Mouse (Mus musculus) thymus, adult 2 months (tissue): ENCODE measurements around the gene Slc38a4.

Source experiments
- CTCF ChIP-seq: fragments of 200-500 bp; IDR thresholded peaks from 2 replicates; pipeline ENCODE4 v1.5.1; 2012; ENCODE audit warnings: mild to moderate bottlenecking, control low read depth, low read length, moderate library complexity, borderline replicate concordance; ENCODE audit not compliant: control insufficient read depth, poor library complexity, insufficient read depth; ENCODE audit errors: extremely low read depth
- POLR2A ChIP-seq: fragments of 200-500 bp; IDR thresholded peaks from 2 replicates; pipeline ENCODE4 v1.6.1; 2012; ENCODE audit warnings: mild to moderate bottlenecking, low read length, control low read depth, moderate library complexity; ENCODE audit not compliant: control insufficient read depth, poor library complexity, insufficient read depth; ENCODE audit errors: extremely low read depth

- no peak for TF ChIP-seq CTCF
- no peak for TF ChIP-seq POLR2A
Observed at GRCm38 (mm10) chr15:96951783-96952182, 104.0 kb downstream of the Slc38a4 start.
